Mouse (Mus musculus): ENCODE results near the gene Eif4h. TPM values are rescaled to one million over a fixed set of nuclear protein-coding genes. Genes with fewer than 3 reads are reported as not detected.
"Not testable (repeated sequence)": the region's sequence is repeated elsewhere in the genome, so short reads cannot be mapped to it uniquely, and the experiment has no call there.

Eif4h gene
- polyA plus RNA-seq, 1 experiment from 2014 or later = 336 TPM

- Histone ChIP-seq H3K27ac (peak overlapping the region; percentile 87), H3K4me2 (peak overlapping the region; percentile 59), H3K27me3 (no peaks in the 10 kb centered on the region), H3K4me3 (peak overlapping the region; percentile 34), H3K9me3 (no peaks in the 10 kb centered on the region), H3K4me1 (replicated peaks) (peaks cover 66% of the 10 kb centered on the region), H3K9ac (peak overlapping the region; percentile 75), H3K36me3 (peaks cover 55% of the 10 kb centered on the region)
- peak; percentile 84 for ATAC-seq (ENCODE audit: low FRiP score)
- 1% methylated on average over 14 of the region's 14 CpGs for WGBS
These were observed 36.9 kb upstream of the Eif4h start for GRCm38 (mm10) chr5:134675956-134676759.

- Histone ChIP-seq H3K9ac (peak overlapping the region; percentile 75), H3K9me3 (no peaks in the 10 kb centered on the region), H3K36me3 (peaks cover 52% of the 10 kb centered on the region), H3K4me1 (replicated peaks) (peaks cover 54% of the 10 kb centered on the region), H3K4me3 (no peak overlapping the region), H3K4me2 (no peak overlapping the region), H3K27me3 (no peaks in the 10 kb centered on the region), H3K27ac (peak overlapping the region; percentile 87; the same call in 1 of the 2 replicates)
- 76% methylated on average over 5 of the region's 5 CpGs for WGBS
- no peak for ATAC-seq (ENCODE audit: low FRiP score)
These were observed 35.7 kb upstream of the Eif4h start for GRCm38 (mm10) chr5:134674977-134675376.

GRCm38 (mm10) chr5:134672611-134673010 lies 33.3 kb upstream of the Eif4h start:
- H3K4me1 ChIP-seq (replicated peaks) = peaks cover 44% of the 10 kb centered on the region
- 94% methylated on average over 6 of the region's 6 CpGs for WGBS
- no peak overlapping the region for H3K4me3 ChIP-seq
- H3K27ac ChIP-seq = peak overlapping the region; percentile 88
- H3K27me3 ChIP-seq = no peaks in the 10 kb centered on the region
- H3K9ac ChIP-seq = no peak overlapping the region; the same call in 1 of the 2 replicates
- no peak overlapping the region for H3K4me2 ChIP-seq
- no peak for ATAC-seq (ENCODE audit: low FRiP score)
- H3K9me3 ChIP-seq = no peaks in the 10 kb centered on the region
- H3K36me3 ChIP-seq = peaks cover 57% of the 10 kb centered on the region

- Histone ChIP-seq H3K4me2 (no peak overlapping the region), H3K27me3 (no peaks in the 10 kb centered on the region), H3K4me1 (replicated peaks) (peaks cover 42% of the 10 kb centered on the region), H3K27ac (peak overlapping the region; percentile 88), H3K9ac (0 out of 2 replicates have a peak overlapping the region, but pooled peaks have one; percentile 14), H3K36me3 (peaks cover 59% of the 10 kb centered on the region), H3K9me3 (no peaks in the 10 kb centered on the region), H3K4me3 (no peak overlapping the region)
- WGBS = 68% methylated on average over 1 of the region's 1 CpGs
- ATAC-seq (ENCODE audit: low FRiP score) = no peak
These were observed 32.9 kb upstream of the Eif4h start for GRCm38 (mm10) chr5:134672198-134672516.

- 37% methylated on average over 17 of the region's 17 CpGs for WGBS
- H3K9me3 ChIP-seq = no peaks in the 10 kb centered on the region
- H3K9ac ChIP-seq = 0 out of 2 replicates have a peak overlapping the region, but pooled peaks have one; percentile 14
- peaks cover 36% of the 10 kb centered on the region for H3K4me1 ChIP-seq (replicated peaks)
- no peaks in the 10 kb centered on the region for H3K27me3 ChIP-seq
- no peak for ATAC-seq (ENCODE audit: low FRiP score)
- H3K4me3 ChIP-seq = no peak overlapping the region
- no peak overlapping the region for H3K4me2 ChIP-seq
- peak overlapping the region; percentile 88 for H3K27ac ChIP-seq
- H3K36me3 ChIP-seq = peaks cover 62% of the 10 kb centered on the region
These were observed 32.3 kb upstream of the Eif4h start for GRCm38 (mm10) chr5:134671335-134672197.

- no peaks in the 10 kb centered on the region for H3K27me3 ChIP-seq
- H3K36me3 ChIP-seq = peaks cover 81% of the 10 kb centered on the region
- no peak overlapping the region for H3K9ac ChIP-seq
- ATAC-seq (ENCODE audit: low FRiP score) = no peak
- no peak overlapping the region for H3K27ac ChIP-seq
- no peak overlapping the region for H3K4me3 ChIP-seq
- WGBS = 80% methylated on average over 20 of the region's 20 CpGs
- H3K4me2 ChIP-seq = no peak overlapping the region
- peaks cover 17% of the 10 kb centered on the region for H3K4me1 ChIP-seq (replicated peaks)
- no peaks in the 10 kb centered on the region for H3K9me3 ChIP-seq
These were observed 29.9 kb upstream of the Eif4h start for GRCm38 (mm10) chr5:134669001-134669708.

- peaks cover 88% of the 10 kb centered on the region for H3K36me3 ChIP-seq
- ATAC-seq (ENCODE audit: low FRiP score) = no peak
- no peaks in the 10 kb centered on the region for H3K27me3 ChIP-seq
- H3K4me1 ChIP-seq (replicated peaks) = peaks cover 17% of the 10 kb centered on the region
- no peak overlapping the region for H3K4me2 ChIP-seq
- no peak overlapping the region for H3K4me3 ChIP-seq
- WGBS = 33% methylated on average over 8 of the region's 8 CpGs
- no peaks in the 10 kb centered on the region for H3K9me3 ChIP-seq
- H3K27ac ChIP-seq = no peak overlapping the region
- no peak overlapping the region for H3K9ac ChIP-seq
These were observed 29.2 kb upstream of the Eif4h start for GRCm38 (mm10) chr5:134668495-134668894.

GRCm38 (mm10) chr5:134656708-134657107 lies 17.4 kb upstream of the Eif4h start:
- peaks cover 9% of the 10 kb centered on the region; the same call in 1 of the 2 replicates for H3K4me1 ChIP-seq (replicated peaks)
- no peak overlapping the region for H3K4me3 ChIP-seq
- ATAC-seq (ENCODE audit: low FRiP score) = peak; percentile 33; the same call in 1 of the 2 replicates
- 60% methylated on average over 4 of the region's 4 CpGs for WGBS
- H3K27ac ChIP-seq = no peak overlapping the region
- peak overlapping the region; percentile 39; the same call in 1 of the 2 replicates for H3K9ac ChIP-seq
- peaks cover 54% of the 10 kb centered on the region for H3K36me3 ChIP-seq
- no peaks in the 10 kb centered on the region for H3K9me3 ChIP-seq
- H3K4me2 ChIP-seq = no peak overlapping the region
- no peaks in the 10 kb centered on the region for H3K27me3 ChIP-seq

- peaks cover 9% of the 10 kb centered on the region; the same call in 1 of the 2 replicates for H3K4me1 ChIP-seq (replicated peaks)
- H3K4me2 ChIP-seq = no peak overlapping the region
- H3K4me3 ChIP-seq = no peak overlapping the region
- H3K36me3 ChIP-seq = peaks cover 8% of the 10 kb centered on the region
- no peak overlapping the region for H3K9ac ChIP-seq
- H3K27me3 ChIP-seq = no peaks in the 10 kb centered on the region
- no peak overlapping the region for H3K27ac ChIP-seq
- 71% methylated on average over 7 of the region's 7 CpGs for WGBS
- no peaks in the 10 kb centered on the region for H3K9me3 ChIP-seq
- ATAC-seq (ENCODE audit: low FRiP score) = no peak
These were observed 12.7 kb upstream of the Eif4h start for GRCm38 (mm10) chr5:134652015-134652414.

GRCm38 (mm10) chr5:134650926-134651325 lies 11.6 kb upstream of the Eif4h start:
- no peaks in the 10 kb centered on the region for H3K9me3 ChIP-seq
- no peaks in the 10 kb centered on the region for H3K27me3 ChIP-seq
- H3K9ac ChIP-seq = no peak overlapping the region
- no peak overlapping the region for H3K27ac ChIP-seq
- no peaks in the 10 kb centered on the region; the same call in 1 of the 2 replicates for H3K36me3 ChIP-seq
- H3K4me3 ChIP-seq = no peak overlapping the region
- H3K4me1 ChIP-seq (replicated peaks) = 0 out of 2 replicates have a peak, but pooled peaks cover 2% of the 10 kb centered on the region
- no peak for ATAC-seq (ENCODE audit: low FRiP score)
- H3K4me2 ChIP-seq = no peak overlapping the region
- WGBS = 52% methylated on average over 5 of the region's 5 CpGs

- not testable (repeated sequence) for ATAC-seq (ENCODE audit: low FRiP score); H3K4me2 ChIP-seq; H3K36me3 ChIP-seq; H3K4me1 ChIP-seq (replicated peaks); H3K4me3 ChIP-seq; H3K9me3 ChIP-seq; H3K27ac ChIP-seq; H3K27me3 ChIP-seq; H3K9ac ChIP-seq
- WGBS = 71% methylated on average over 4 of the region's 4 CpGs
These were observed 9.7 kb upstream of the Eif4h start for GRCm38 (mm10) chr5:134648976-134649375.

GRCm38 (mm10) chr5:134647394-134647793 lies 8.1 kb upstream of the Eif4h start:
- 75% methylated on average over 2 of the region's 2 CpGs for WGBS
- no peak for ATAC-seq (ENCODE audit: low FRiP score)

More at GRCm38 (mm10) chr5:134647394-134647793, 8.1 kb upstream of the Eif4h start:
- no peaks in the 10 kb centered on the region for H3K36me3 ChIP-seq
- H3K27ac ChIP-seq = no peak overlapping the region
- no peak overlapping the region for H3K4me3 ChIP-seq
- H3K4me2 ChIP-seq = no peak overlapping the region
- H3K4me1 ChIP-seq (replicated peaks) = no peaks in the 10 kb centered on the region
- no peaks in the 10 kb centered on the region for H3K9me3 ChIP-seq
- H3K9ac ChIP-seq = no peak overlapping the region
- H3K27me3 ChIP-seq = no peaks in the 10 kb centered on the region

Measured in hindbrain, embryonic 13.5 days (tissue).